Mouse (Mus musculus) pancreas, adult 10 weeks (tissue): ENCODE measurements around the gene Srsf9. TPM values are rescaled to one million over a fixed set of nuclear protein-coding genes. Genes with fewer than 3 reads are reported as not detected.

Source experiments
- polyA plus RNA-seq: library from polyadenylated mRNA; stranded (reverse); fragments of 350-450 nt; fragmentation: Illumina TruSeq; extraction: RNeasy Lipid Tissue Mini Kit (QIAGEN cat#74804); gene quantifications from one replicate; pipeline ENCODE4 v1.2.3, GENCODE M21; 2015; ENCODE audit warnings: low read depth, low replicate concordance; ENCODE audit not compliant: insufficient read depth

Srsf9 gene
- polyA plus RNA-seq = 14.8 TPM

DNA sequence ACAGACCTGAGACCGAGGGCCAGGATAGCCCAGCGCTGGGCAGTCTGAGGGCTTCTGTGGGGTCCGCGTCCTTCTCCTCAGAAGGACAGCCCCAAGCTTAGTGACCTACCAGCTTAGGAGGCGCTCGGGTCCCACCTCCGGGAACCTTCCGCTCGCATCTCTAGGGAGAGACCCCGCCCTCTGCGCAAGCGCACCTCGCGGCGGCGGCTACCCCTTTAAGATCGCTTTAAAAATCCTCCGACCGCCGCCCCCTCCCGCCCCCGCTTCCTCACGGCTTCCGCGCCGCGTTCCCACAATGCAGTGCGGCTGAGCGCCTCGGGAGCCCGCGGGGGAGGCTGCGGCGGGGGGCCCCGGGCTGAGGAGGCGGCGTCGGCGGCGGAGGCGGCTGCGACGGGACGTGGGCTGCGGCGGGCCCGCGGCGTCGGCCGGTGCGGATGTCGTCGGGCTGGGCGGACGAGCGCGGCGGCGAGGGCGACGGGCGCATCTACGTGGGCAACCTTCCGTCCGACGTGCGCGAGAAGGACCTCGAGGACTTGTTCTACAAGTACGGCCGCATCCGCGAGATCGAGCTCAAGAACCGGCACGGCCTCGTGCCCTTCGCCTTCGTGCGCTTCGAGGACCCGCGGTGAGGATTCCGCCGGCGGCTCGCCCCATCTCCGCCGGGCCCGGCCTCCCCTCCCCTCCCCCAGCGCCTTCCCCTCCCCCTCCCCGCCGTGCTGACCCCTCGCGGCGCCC lies at the start of gene Srsf9:
Srsf9 (plus strand) TSS at position 303 of the 735 bp plus-strand sequence.

DNA sequence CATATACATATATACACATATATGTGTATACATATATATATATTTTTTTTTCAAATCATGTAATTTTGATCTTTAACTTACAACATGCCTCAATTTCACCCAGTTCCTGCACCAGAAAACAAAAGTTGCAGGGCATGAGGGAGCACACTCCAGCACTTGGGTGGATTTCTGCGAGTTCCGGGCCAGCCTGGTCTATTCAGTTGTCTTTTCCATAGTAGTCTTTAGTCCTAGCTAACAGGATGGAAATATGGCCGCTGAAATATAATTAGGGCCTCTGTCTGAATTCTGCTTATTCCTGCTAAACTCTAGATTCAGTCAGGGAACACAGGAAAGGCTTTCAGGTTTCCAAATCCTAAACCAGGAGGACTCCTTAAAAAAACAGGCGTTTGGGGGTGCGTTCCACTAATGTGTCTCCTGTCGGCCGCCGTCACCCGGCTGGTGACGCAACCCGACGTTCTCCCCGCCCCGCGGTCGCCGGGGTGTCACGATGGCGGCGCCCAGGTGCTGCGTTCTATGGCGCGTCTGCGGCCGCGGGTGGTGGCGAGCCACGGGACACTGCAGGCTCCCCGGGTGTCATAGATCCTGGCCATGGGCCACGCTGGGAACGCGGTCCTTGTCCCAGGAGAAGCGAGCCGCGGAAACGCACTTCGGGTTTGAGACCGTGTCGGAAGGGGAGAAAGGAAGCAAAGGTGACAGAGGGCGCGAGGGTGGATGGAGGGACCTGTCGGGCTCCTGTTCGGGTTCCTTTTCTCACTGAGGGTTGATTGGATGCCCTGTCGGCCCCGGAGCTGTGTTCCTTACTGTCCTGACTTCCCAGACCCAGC lies 47.5 kb upstream of the Srsf9 start, which contains the start of gene Coq5:
Coq5 (plus strand) TSS at position 441 of the 824 bp plus-strand sequence.

DNA sequence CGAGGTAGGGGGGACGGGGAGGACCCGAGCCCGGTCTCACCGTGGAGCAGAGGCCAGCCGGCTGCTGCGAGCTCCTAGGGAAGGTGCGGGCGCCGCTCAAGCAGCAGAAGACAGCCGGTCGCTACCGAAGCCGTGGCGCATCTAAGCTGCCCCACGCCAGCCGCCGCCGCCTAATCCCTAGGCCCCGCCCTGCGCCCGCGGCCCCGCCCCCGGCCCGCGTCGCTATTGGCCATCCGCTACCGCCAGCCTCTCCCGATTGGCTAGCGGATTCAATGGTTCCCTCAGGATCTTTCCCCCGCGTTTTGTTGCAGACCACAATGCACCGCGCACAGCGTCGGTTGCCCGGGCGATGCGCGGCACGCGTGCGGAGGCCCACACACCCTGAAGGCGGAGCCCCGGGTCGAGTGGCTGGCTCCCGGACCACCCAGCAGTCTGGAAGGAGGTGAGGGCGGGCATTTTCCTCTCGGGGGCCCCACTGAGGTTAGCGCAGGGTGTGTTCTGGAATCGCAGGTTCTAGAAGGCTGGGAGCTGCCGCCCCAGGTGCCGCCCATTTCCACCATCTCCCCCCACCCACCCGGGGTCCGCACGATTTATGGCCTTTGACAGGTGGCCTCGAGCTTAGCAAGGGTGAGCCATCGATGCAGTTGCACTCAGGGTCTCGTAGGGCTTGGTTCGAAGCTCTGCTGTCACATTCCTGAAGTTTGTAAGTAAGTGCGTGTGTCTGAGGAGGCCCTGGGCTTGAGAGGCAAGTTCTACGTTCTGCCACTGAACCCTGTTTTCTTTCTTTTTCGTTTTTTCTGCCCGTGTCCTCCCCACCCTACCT lies 26.0 kb upstream of the Srsf9 start, which contains the start of gene Dynll1:
Dynll1 (minus strand) TSS at position 208 of the 823 bp plus-strand sequence.

DNA sequence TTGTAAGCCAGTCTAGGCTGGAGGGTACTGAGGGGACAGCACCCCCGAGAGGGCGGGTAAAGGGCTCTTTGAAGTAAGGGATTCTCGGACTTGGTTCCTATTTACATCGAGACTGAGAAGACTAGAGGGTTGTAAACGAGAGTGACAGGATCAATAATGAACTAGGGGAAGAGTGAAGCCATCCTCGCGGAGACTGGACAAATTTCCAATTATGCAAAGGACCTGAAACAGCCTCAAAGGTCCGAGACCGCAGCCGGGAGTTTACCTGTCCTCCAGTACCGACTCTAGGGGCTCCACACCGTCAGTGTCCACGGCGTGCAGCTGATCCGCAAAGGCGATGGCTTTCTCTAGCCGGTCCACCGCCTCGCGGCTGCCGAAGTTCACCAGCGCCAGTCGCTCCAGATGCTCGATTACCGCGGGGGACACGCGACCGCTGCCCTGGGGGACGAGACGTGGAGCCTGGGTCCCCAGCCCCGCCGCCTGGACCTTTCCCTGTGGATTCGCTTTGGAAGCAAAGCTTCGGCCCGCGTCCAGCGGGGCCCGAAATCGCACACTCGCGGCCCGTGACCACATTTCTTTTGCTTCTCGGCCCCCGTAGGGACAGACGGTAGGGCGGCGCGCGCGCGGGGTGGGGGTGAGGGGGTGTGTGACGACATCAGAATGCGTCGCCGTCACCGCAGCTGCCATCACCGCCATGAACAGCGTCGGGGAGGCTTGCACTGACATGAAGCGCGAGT lies 13.8 kb downstream of the Srsf9 start, which contains the start of the genes Gatc and Triap1:
Gatc (minus strand) TSS at position 602 of the 737 bp plus-strand sequence.
Triap1 (plus strand) TSS at position 649 of the 737 bp plus-strand sequence.

DNA sequence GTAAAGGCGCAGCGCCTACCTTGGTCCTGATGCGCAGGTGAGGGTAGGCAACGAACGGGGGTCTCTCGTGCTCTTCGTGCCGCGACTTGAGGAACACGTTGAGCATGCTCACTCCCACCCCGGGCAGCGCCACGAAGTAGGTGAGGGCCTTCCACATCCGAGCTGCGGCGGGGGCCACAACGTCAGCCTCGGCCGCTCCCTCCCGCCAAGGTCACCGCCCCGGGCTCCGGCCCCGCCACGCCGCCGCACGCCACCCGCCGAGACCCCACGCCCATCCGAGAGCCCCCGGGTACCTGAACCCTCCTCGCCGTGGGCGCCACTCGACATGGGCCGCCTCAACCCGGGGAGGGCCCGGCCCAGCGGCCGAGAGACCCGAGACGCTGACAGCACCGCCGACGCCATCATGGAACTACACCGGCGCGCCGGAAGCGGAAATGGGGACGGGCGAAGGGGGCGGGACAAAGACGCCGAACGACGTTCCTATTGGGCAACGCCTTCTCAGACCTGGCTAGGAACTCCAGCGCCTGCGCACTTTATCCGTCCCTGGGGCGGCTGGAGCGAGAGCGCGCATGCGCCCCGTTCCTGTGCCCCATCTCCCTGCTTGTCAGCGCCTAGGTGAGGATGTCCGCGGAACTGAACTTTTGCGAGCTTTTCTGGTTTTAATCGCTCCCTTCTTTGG lies 21.7 kb downstream of the Srsf9 start, which contains the start of gene Cox6a1:
Cox6a1 (minus strand) TSS at position 436 of the 679 bp plus-strand sequence.

Other genes starting within 250 kb of the Srsf9 start
- not detected for gene Gm10401, start 228.9 kb upstream of the Srsf9 start, polyA plus RNA-seq
- gene Acads, start 207.8 kb upstream of the Srsf9 start, polyA plus RNA-seq = 6.5 TPM
- 9.4 TPM for gene Unc119b, start 192.2 kb upstream of the Srsf9 start, polyA plus RNA-seq
- 36.4 TPM for gene Mlec, start 169.0 kb upstream of the Srsf9 start, polyA plus RNA-seq
- gene Cabp1, start 132.8 kb upstream of the Srsf9 start, polyA plus RNA-seq = 7.1 TPM
- 32.9 TPM for gene Pop5, start 91.3 kb upstream of the Srsf9 start, polyA plus RNA-seq
- gene Rnf10, start 54.3 kb upstream of the Srsf9 start, polyA plus RNA-seq = 42.8 TPM
- 3.5 TPM for gene Coq5, start 47.5 kb upstream of the Srsf9 start, polyA plus RNA-seq
- 82.0 TPM for gene Dynll1, start 26.2 kb upstream of the Srsf9 start, polyA plus RNA-seq
- gene Gatc, start 14.0 kb downstream of the Srsf9 start, polyA plus RNA-seq = 5.2 TPM
- gene Triap1, start 14.0 kb downstream of the Srsf9 start, polyA plus RNA-seq = 12.4 TPM
- gene Cox6a1, start 21.8 kb downstream of the Srsf9 start, polyA plus RNA-seq = 144 TPM
- gene Msi1, start 102.4 kb downstream of the Srsf9 start, polyA plus RNA-seq = 0.44 TPM
- 2,205 TPM for gene Pla2g1b, start 139.1 kb downstream of the Srsf9 start, polyA plus RNA-seq
- 10.7 TPM for gene Sirt4, start 157.5 kb downstream of the Srsf9 start, polyA plus RNA-seq
- gene Pxn, start 179.5 kb downstream of the Srsf9 start, polyA plus RNA-seq = 16.8 TPM
- 528 TPM for gene Rplp0, start 232.3 kb downstream of the Srsf9 start, polyA plus RNA-seq
- gene Gcn1l1, start 238.1 kb downstream of the Srsf9 start, polyA plus RNA-seq = 15.5 TPM